In the genomic region with DNA sequence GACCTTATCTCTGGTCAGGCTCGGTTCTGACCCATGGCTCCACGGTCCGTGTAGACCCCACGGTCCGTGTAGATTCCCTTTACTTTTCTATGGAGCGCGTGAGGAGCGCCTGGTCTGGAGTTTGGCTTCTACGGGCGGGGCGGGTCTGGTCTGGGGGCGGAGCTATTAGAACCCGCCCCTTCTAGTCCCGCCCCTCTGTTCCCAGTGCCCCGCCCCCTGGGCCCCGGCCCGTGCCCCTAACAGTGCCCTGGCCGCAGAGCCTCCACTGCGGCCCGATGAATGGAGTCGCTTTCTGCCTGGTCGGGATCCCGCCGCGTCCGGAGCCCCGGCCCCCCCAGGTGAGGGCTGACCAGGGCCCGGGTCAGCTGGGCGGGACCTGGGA, we compare ENCODE assay signal across 8 mouse cellular contexts. TPM values are rescaled to one million over a fixed set of nuclear protein-coding genes. Genes with fewer than 3 reads are reported as not detected.
DNase-seq lines count a peak whose midpoint lies in the region; ATAC-seq lines count a peak whose summit lies in the region.

Gene Arhgap23, plus strand, starts transcription at position 204 of the 382 bp plus-strand sequence.

- peak; percentile 65 for ATAC-seq in forebrain, embryonic 15.5 days (replicated peaks)
- peak; percentile 82 for ATAC-seq in hindbrain, embryonic 11.5 days (ENCODE audit: low FRiP score)

- peak within 1 kb of the TSS; percentile 39 for H3K9ac ChIP-seq in forebrain, embryonic 15.5 days (replicated peaks)
- H3K9ac ChIP-seq in hindbrain, embryonic 11.5 days (ENCODE audit: low read depth, low read length), result peak within 1 kb of the TSS; percentile 65

- intact Hi-C loops in left cerebral cortex, postnatal 4 days (cut with DNase I), result no loop called here

- DNase-seq in cerebellum, postnatal 10 days, result peak; percentile 65 to 74
- no peak for DNase-seq in cerebellum, adult 11-12 months
- DNase-seq in adrenal gland, postnatal 25 days, result peak; percentile 86
- DNase-seq in hindbrain, embryonic 11.5 days (ENCODE audit: low spot score), result peak; percentile 85
- DNase-seq in left cerebral cortex, postnatal 4 days, result peak; percentile 65
- peak; percentile 86 for DNase-seq in midbrain, embryonic 10.5 days (ENCODE audit: low spot score)
- DNase-seq in testis, postnatal 10 days (ENCODE audit: low spot score), result peak; percentile 92

- H3K4me3 ChIP-seq in forebrain, embryonic 15.5 days, result peak within 1 kb of the TSS; percentile 36
- H3K4me3 ChIP-seq in hindbrain, embryonic 11.5 days (ENCODE audit: low read depth, low read length), result peak within 1 kb of the TSS; percentile 53
- H3K4me3 ChIP-seq in midbrain, embryonic 10.5 days, result peak within 1 kb of the TSS; percentile 60

- no peaks in the 10 kb centered on the region for H3K9me3 ChIP-seq in forebrain, embryonic 15.5 days
- no peaks in the 10 kb centered on the region for H3K9me3 ChIP-seq in hindbrain, embryonic 11.5 days (ENCODE audit: control insufficient read depth, low read length)
- no peaks in the 10 kb centered on the region for H3K9me3 ChIP-seq in midbrain, embryonic 10.5 days (replicated peaks)

- H3K27me3 ChIP-seq in forebrain, embryonic 15.5 days, result no peaks in the 10 kb centered on the region
- peaks cover 4% of the 10 kb centered on the region; the same call in 1 of the 2 replicates for H3K27me3 ChIP-seq in hindbrain, embryonic 11.5 days (ENCODE audit: control insufficient read depth, insufficient read depth, low read length)
- peaks cover 56% of the 10 kb centered on the region for H3K27me3 ChIP-seq in midbrain, embryonic 10.5 days (ENCODE audit: low read depth, poor library complexity, severe bottlenecking)

- H3K4me1 ChIP-seq in forebrain, embryonic 15.5 days, result peaks cover 10% of the 10 kb centered on the region
- H3K4me1 ChIP-seq in hindbrain, embryonic 11.5 days (replicated peaks; ENCODE audit: control insufficient read depth, insufficient read depth, low read length), result peaks cover 6% of the 10 kb centered on the region; the same call in 1 of the 2 replicates
- peaks cover 39% of the 10 kb centered on the region for H3K4me1 ChIP-seq in midbrain, embryonic 10.5 days

- under 1% methylated on average over 29 of the region's 29 CpGs for WGBS in forebrain, embryonic 15.5 days
- WGBS in hindbrain, embryonic 11.5 days, result 0% methylated on average over 27 of the region's 29 CpGs
- under 1% methylated on average over 29 of the region's 29 CpGs for WGBS in midbrain, embryonic 10.5 days

- H3K27ac ChIP-seq in forebrain, embryonic 15.5 days (replicated peaks), result no peak within 1 kb of the TSS
- peak within 1 kb of the TSS; percentile 45; the same call in 1 of the 2 replicates for H3K27ac ChIP-seq in hindbrain, embryonic 11.5 days (ENCODE audit: low read depth, low read length)
- peak within 1 kb of the TSS; percentile 72 for H3K27ac ChIP-seq in midbrain, embryonic 10.5 days (replicated peaks)

- H3K36me3 ChIP-seq in forebrain, embryonic 15.5 days, result no peaks in the 10 kb centered on the region
- no peaks in the 10 kb centered on the region for H3K36me3 ChIP-seq in hindbrain, embryonic 11.5 days (ENCODE audit: control insufficient read depth, insufficient read depth, low read length)
- H3K36me3 ChIP-seq in midbrain, embryonic 10.5 days, result no peaks in the 10 kb centered on the region

- H3K4me2 ChIP-seq in forebrain, embryonic 15.5 days (replicated peaks), result peak within 1 kb of the TSS; percentile 44
- H3K4me2 ChIP-seq in hindbrain, embryonic 11.5 days (replicated peaks; ENCODE audit: low read depth, low read length), result peak within 1 kb of the TSS; percentile 87

RNA-seq across cellular contexts. Expression of gene Arhgap23, which starts in this region (rescaled TPM):
- 29.5 and 37.8 TPM in 2 replicates for total RNA-seq in adrenal gland, postnatal 25 days (2021)
- polyA plus RNA-seq in forebrain, embryonic 15.5 days (2015; fragmentation: Nextera tagmentation; extraction: Ambion mirVana), result 7.1 and 8.4 TPM in 2 replicates
- polyA plus RNA-seq in hindbrain, embryonic 11.5 days (2014; fragmentation: Nextera tagmentation; extraction: Ambion mirVana), result 3.5 TPM in 2 replicates
- total RNA-seq in left cerebral cortex, postnatal 4 days (2021), result 100 to 1,000 TPM; 107 to 111 TPM
- polyA plus RNA-seq in midbrain, embryonic 10.5 days (2016; fragmentation: Nextera tagmentation; extraction: Ambion mirVana), result 1.9 and 2.3 TPM in 2 replicates
